Mouse (Mus musculus) cortical plate, adult 2 months (tissue): ENCODE measurements at regions not wholly inside any gene's neighbourhood (a gene's known extent, or its start where the extent isn't known, plus 50 kb on each side); places are given as distances from the start of the nearest gene placed in this dataset.

Experiments used
- H3K27ac ChIP-seq: fragments of 200-500 bp; 2 replicates; pipeline ENCODE4 v1.5.1; 2012; ENCODE audit warnings: low read length, control low read depth, inconsistent platforms; ENCODE audit not compliant: insufficient read depth
- H3K4me1 ChIP-seq: fragments of 200-500 bp; 2 replicates; pipeline ENCODE4 v1.6.1; 2011; ENCODE audit warnings: low read length; ENCODE audit not compliant: control insufficient read depth, insufficient read depth
- H3K4me3 ChIP-seq: fragments of 200-500 bp; 2 replicates; pipeline ENCODE4 v1.5.1; 2011; ENCODE audit warnings: mild to moderate bottlenecking, low read length, control low read depth; ENCODE audit not compliant: insufficient read depth
- CTCF ChIP-seq: fragments of 200-500 bp; IDR thresholded peaks from 2 replicates; pipeline ENCODE4 v1.5.1; 2011; ENCODE audit warnings: mild to moderate bottlenecking, control low read depth, low read length; ENCODE audit not compliant: insufficient read depth; ENCODE audit errors: extremely low read depth
- POLR2A ChIP-seq: fragments of 200-500 bp; IDR thresholded peaks from 2 replicates; pipeline ENCODE4 v1.6.1; 2011; ENCODE audit warnings: mild to moderate bottlenecking, low read length, control low read depth; ENCODE audit not compliant: insufficient read depth; ENCODE audit errors: extremely low read depth

GRCm38 (mm10) chr3:115496110-115496509 is 218.8 kb downstream of the S1pr1 start:
- no peaks in the 10 kb centered on the region; the same call in 1 of the 2 replicates for H3K4me1 ChIP-seq
- TF ChIP-seq POLR2A (no peak), CTCF (no peak)
- no peak overlapping the region for H3K27ac ChIP-seq

GRCm38 (mm10) chr3:115495692-115496091 is 219.2 kb downstream of the S1pr1 start:
- Histone ChIP-seq H3K4me3 (no peak overlapping the region), H3K4me1 (no peaks in the 10 kb centered on the region; the same call in 1 of the 2 replicates), H3K27ac (no peak overlapping the region)
- TF ChIP-seq CTCF = no peak
- no peak for TF ChIP-seq POLR2A

More at GRCm38 (mm10) chr3:115496110-115496509, 218.8 kb downstream of the S1pr1 start:
- H3K4me3 ChIP-seq = no peak overlapping the region

GRCm38 (mm10) chr3:115468980-115469379 is 245.9 kb downstream of the S1pr1 start:
- no peak for TF ChIP-seq CTCF
- no peak for TF ChIP-seq POLR2A
- no peak overlapping the region for H3K27ac ChIP-seq
- H3K4me1 ChIP-seq = no peaks in the 10 kb centered on the region
- no peak overlapping the region for H3K4me3 ChIP-seq

- Histone ChIP-seq H3K27ac (no peak overlapping the region), H3K4me3 (no peak overlapping the region), H3K4me1 (no peaks in the 10 kb centered on the region)
- TF ChIP-seq POLR2A = no peak
- no peak for TF ChIP-seq CTCF
Measured at GRCm38 (mm10) chr3:115467850-115468249, 247.0 kb downstream of the S1pr1 start.

GRCm38 (mm10) chr3:115462623-115463022 is 252.2 kb downstream of the S1pr1 start:
- no peak for TF ChIP-seq CTCF
- no peak for TF ChIP-seq POLR2A
- no peak overlapping the region for H3K27ac ChIP-seq
- no peaks in the 10 kb centered on the region for H3K4me1 ChIP-seq
- no peak overlapping the region for H3K4me3 ChIP-seq
